Mouse (Mus musculus) lung, embryonic 14.5 days (tissue): Measurements from ENCODE around the gene Hpgd. TPM values are rescaled to one million over a fixed set of nuclear protein-coding genes. Genes with fewer than 3 reads are reported as not detected.

ENCODE experiments used
- ATAC-seq: fragments of 200-750 bp; cut with Nextera tagmentation; 2 replicates; pipeline ENCODE4 v1.8.0; 2017; ENCODE audit warnings: mild to moderate bottlenecking, moderate TSS enrichment, moderate library complexity; ENCODE audit not compliant: insufficient read depth
- DNase-seq: peaks from one replicate; pipeline ENCODE4 v3.0.0-alpha.2; 2015
- H3K27ac ChIP-seq: fragments of 300-500 bp; sonication (generic); 2 replicates; pipeline ENCODE4 v1.5.1; 2014; ENCODE audit warnings: low read depth, mild to moderate bottlenecking, moderate library complexity
- H3K27me3 ChIP-seq: fragments of 300-500 bp; sonication (generic); 2 replicates; pipeline ENCODE4 v1.6.1; 2014; ENCODE audit warnings: low read length, control low read depth; ENCODE audit not compliant: insufficient read depth
- H3K36me3 ChIP-seq: fragments of 300-500 bp; sonication (generic); 2 replicates; pipeline ENCODE4 v1.6.1; 2014; ENCODE audit warnings: control low read depth; ENCODE audit not compliant: insufficient read depth
- H3K4me1 ChIP-seq: fragments of 300-500 bp; sonication (generic); 2 replicates; pipeline ENCODE4 v1.6.1; 2014; ENCODE audit warnings: antibody characterized with exemption, control low read depth; ENCODE audit not compliant: insufficient read depth
- H3K4me2 ChIP-seq: fragments of 300-500 bp; sonication (generic); 2 replicates; pipeline ENCODE4 v1.6.1; 2014; ENCODE audit warnings: mild to moderate bottlenecking
- H3K4me3 ChIP-seq: fragments of 300-500 bp; sonication (generic); 2 replicates; pipeline ENCODE4 v1.5.1; 2014; ENCODE audit warnings: low read depth, low read length
- H3K9ac ChIP-seq: fragments of 300-500 bp; sonication (generic); 2 replicates; pipeline ENCODE4 v1.6.1; 2014
- H3K9me3 ChIP-seq: fragments of 300-500 bp; sonication (generic); 2 replicates; pipeline ENCODE4 v1.6.1; 2016; ENCODE audit warnings: low read depth, low read length, control low read depth
- CTCF ChIP-seq: IDR thresholded peaks from 2 replicates; pipeline ENCODE4 v1.5.1; 2016; ENCODE audit warnings: antibody characterized with exemption, low read depth
- WGBS: fragments of 180-500 bp; shearing (Covaris S2); extraction: QIAGEN DNeasy Blood & Tissue Kit; methylation state at CpG from one replicate; pipeline ENCODE4 v1.1.7; 2014; 5-methylcytosine and 5-hydroxymethylcytosine counted together
- polyA plus RNA-seq: library from polyadenylated mRNA; unstranded; fragments of >200 nt; fragmentation: Nextera tagmentation; extraction: Ambion mirVana; gene quantifications from 2 replicates; pipeline ENCODE4 v1.2.1, GENCODE M21; 2014

Gene Hpgd
- polyA plus RNA-seq, 1 experiment from 2014 or later = 15.6 TPM

DNA sequence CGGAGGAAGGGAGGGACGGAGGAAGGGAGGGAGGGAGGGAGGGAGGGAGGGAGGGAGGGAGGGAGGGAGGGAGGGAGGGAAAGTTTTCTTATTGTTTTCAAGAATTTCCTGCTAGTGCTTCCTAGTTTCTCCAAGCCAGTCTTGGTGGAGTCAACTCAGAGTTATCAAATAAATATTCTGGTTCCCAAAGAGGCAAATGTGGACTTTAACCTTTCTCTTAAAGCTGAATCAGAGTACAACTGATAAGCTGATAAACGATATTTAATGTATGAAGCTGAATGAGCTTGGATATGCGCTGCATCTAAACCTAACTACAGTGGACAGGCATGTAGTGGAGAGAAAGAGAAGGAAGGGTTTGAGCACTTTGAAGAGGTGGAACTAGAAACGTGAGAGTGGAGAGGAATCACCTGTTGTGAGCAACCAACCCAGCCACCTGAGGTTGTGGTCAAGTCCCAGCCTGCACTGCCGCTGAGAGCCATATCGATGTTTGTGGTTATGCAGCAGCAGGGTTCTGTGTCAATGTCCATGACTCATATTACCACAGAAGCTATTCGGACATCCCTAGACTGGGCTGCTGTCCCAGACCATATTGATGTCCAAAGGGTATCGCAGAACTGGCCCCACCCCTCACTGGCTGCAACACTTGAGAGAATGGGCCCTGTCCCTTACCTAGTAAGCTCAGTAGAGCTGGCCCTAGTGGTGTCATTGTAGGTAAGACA lies 16.4 kb upstream of the Hpgd start:
- DNase-seq (no peak), ATAC-seq (no peak)
- H3K9me3 ChIP-seq = no peaks in the 10 kb centered on the region
- no peak for TF ChIP-seq CTCF
- 82% methylated on average over 7 of the region's 9 CpGs for WGBS
- H3K4me3 ChIP-seq = no peak overlapping the region
- no peak overlapping the region for H3K4me2 ChIP-seq
- H3K27me3 ChIP-seq = no peaks in the 10 kb centered on the region
- H3K36me3 ChIP-seq = no peaks in the 10 kb centered on the region
- H3K9ac ChIP-seq = no peak overlapping the region
- no peaks in the 10 kb centered on the region for H3K4me1 ChIP-seq
- no peak overlapping the region for H3K27ac ChIP-seq

- WGBS = 57% methylated on average over 2 of the region's 2 CpGs
- H3K4me1 ChIP-seq = no peaks in the 10 kb centered on the region
- no peak for DNase-seq
- H3K9ac ChIP-seq = no peak overlapping the region
- H3K36me3 ChIP-seq = no peaks in the 10 kb centered on the region
- H3K27me3 ChIP-seq = no peaks in the 10 kb centered on the region
- TF ChIP-seq CTCF = no peak
- H3K4me2 ChIP-seq = no peak overlapping the region
- H3K9me3 ChIP-seq = no peaks in the 10 kb centered on the region
- no peak overlapping the region for H3K27ac ChIP-seq
- ATAC-seq = no peak
- H3K4me3 ChIP-seq = no peak overlapping the region
Measured at GRCm38 (mm10) chr8:56278545-56279063, 15.8 kb upstream of the Hpgd start.

DNA sequence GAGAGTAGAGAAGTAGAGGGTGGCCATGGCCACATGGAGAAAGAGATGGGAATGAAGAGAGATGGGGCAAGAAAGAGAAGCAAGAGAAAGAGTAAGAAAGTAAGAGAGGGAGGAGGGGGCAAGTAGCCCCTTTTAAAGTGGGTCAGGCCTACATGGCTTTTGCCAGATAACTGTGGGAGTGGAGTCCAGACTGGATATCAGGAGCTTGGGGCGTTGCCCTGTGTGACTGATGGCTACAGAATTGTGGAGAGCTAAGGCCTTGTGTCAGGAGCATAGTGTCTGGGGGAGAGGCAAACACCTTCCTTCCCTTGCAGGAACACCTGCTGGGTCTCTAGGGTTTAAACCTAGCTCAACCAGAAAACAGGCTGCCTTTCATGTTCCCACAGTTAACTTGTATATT lies 10.4 kb upstream of the Hpgd start:
- H3K36me3 ChIP-seq = no peaks in the 10 kb centered on the region
- WGBS = 75% methylated on average over 1 of the region's 1 CpGs
- ATAC-seq = no peak

DNA sequence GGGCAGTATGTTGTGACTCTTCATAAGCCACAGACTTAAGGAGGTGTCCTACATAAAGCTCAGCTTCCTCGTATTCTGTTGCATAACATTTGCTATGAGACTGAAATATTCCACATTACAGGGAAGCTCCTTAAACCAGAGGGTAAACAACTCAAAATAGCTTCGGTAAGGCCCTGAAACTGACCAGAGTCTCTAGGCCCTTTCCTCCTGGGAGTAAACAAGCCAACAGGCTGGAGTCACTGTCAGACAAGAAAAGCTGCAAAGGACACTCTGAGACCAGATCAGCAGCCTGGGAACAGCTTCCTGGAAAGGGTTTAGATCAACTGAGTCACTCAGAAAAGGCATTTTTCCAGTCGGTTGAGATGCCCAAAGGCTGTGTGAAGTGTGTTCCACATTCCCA lies 9.4 kb upstream of the Hpgd start:
- no peaks in the 10 kb centered on the region for H3K9me3 ChIP-seq
- H3K27me3 ChIP-seq = no peaks in the 10 kb centered on the region
- peak; percentile 24; the same call in 1 of the 2 replicates for ATAC-seq
- H3K4me1 ChIP-seq = no peaks in the 10 kb centered on the region
- no peaks in the 10 kb centered on the region for H3K36me3 ChIP-seq
- 11% methylated on average over 3 of the region's 3 CpGs for WGBS
- DNase-seq = peak; percentile 11
- H3K27ac ChIP-seq = no peak overlapping the region
- TF ChIP-seq CTCF = no peak
- no peak overlapping the region for H3K9ac ChIP-seq
- H3K4me3 ChIP-seq = no peak overlapping the region
- no peak overlapping the region for H3K4me2 ChIP-seq

More for the DNA sequence above, 10.4 kb upstream of the Hpgd start:
- no peak overlapping the region for H3K27ac ChIP-seq
- TF ChIP-seq CTCF = no peak
- DNase-seq = no peak
- no peaks in the 10 kb centered on the region for H3K4me1 ChIP-seq
- H3K4me3 ChIP-seq = no peak overlapping the region
- H3K9ac ChIP-seq = no peak overlapping the region
- no peaks in the 10 kb centered on the region for H3K9me3 ChIP-seq
- H3K27me3 ChIP-seq = no peaks in the 10 kb centered on the region
- no peak overlapping the region for H3K4me2 ChIP-seq

- H3K36me3 ChIP-seq = no peaks in the 10 kb centered on the region
- no peak for TF ChIP-seq CTCF
- H3K27me3 ChIP-seq = no peaks in the 10 kb centered on the region
- DNase-seq (no peak), ATAC-seq (no peak)
- no peaks in the 10 kb centered on the region for H3K4me1 ChIP-seq
- H3K4me2 ChIP-seq = no peak overlapping the region
- H3K27ac ChIP-seq = no peak overlapping the region
- H3K9ac ChIP-seq = no peak overlapping the region
- no peak overlapping the region for H3K4me3 ChIP-seq
- H3K9me3 ChIP-seq = no peaks in the 10 kb centered on the region
- 91% methylated on average over 2 of the region's 2 CpGs for whole genome bisulfite sequencing
Measured at GRCm38 (mm10) chr8:56286717-56287116, 7.7 kb upstream of the Hpgd start.

GRCm38 (mm10) chr8:56287370-56288072 lies 6.9 kb upstream of the Hpgd start:
- Histone ChIP-seq H3K4me2 (no peak overlapping the region), H3K9ac (no peak overlapping the region), H3K4me3 (no peak overlapping the region), H3K4me1 (no peaks in the 10 kb centered on the region), H3K9me3 (no peaks in the 10 kb centered on the region), H3K36me3 (no peaks in the 10 kb centered on the region), H3K27me3 (no peaks in the 10 kb centered on the region), H3K27ac (no peak overlapping the region)
- no peak for TF ChIP-seq CTCF
- DNase-seq (no peak), ATAC-seq (no peak)
- 76% methylated on average over 7 of the region's 7 CpGs for WGBS

GRCm38 (mm10) chr8:56292318-56292717 lies 2.1 kb upstream of the Hpgd start:
- Histone ChIP-seq H3K36me3 (no peaks in the 10 kb centered on the region), H3K9me3 (no peaks in the 10 kb centered on the region), H3K4me2 (no peak overlapping the region), H3K9ac (no peak overlapping the region), H3K27ac (no peak overlapping the region), H3K4me1 (peaks cover 5% of the 10 kb centered on the region), H3K27me3 (no peaks in the 10 kb centered on the region), H3K4me3 (no peak overlapping the region)
- TF ChIP-seq CTCF = no peak
- WGBS = 89% methylated on average over 7 of the region's 7 CpGs
- ATAC-seq = no peak
- no peak for DNase-seq
